Mouse (Mus musculus) spleen, adult 2 months (tissue): ENCODE results near the gene Npy2r.

Source experiments
- CTCF ChIP-seq: fragments of 200-500 bp; IDR thresholded peaks from 2 replicates; pipeline ENCODE4 v1.5.1; 2011; ENCODE audit warnings: mild to moderate bottlenecking, inconsistent platforms; ENCODE audit not compliant: insufficient read depth, insufficient read length, insufficient replicate concordance; ENCODE audit errors: extremely low read depth
- POLR2A ChIP-seq: fragments of 200-500 bp; IDR thresholded peaks from 2 replicates; pipeline ENCODE4 v1.6.1; 2011; ENCODE audit warnings: low read depth, low read length, inconsistent platforms

- TF ChIP-seq POLR2A (no peak), CTCF (no peak)
These were observed 2.0 kb upstream of the Npy2r start for GRCm38 (mm10) chr3:82549932-82550331.
